Mouse (Mus musculus) cerebellum, adult 11-12 months (tissue): ENCODE data around the gene Ifi27l2b.
"Not testable (repeated sequence)": the region's sequence is repeated elsewhere in the genome, so short reads cannot be mapped to it uniquely, and the experiment has no call there.

Experiments
- DNase-seq: peaks from one replicate; pipeline ENCODE4 v3.0.0; 2022

Gene Ifi27l2b

GRCm38 (mm10) chr12:103457140-103457539 is at the start of gene Ifi27l2b:
Gene Ifi27l2b (minus strand): TSS chr12:103457223.
- DNase-seq, result no peak

DNA sequence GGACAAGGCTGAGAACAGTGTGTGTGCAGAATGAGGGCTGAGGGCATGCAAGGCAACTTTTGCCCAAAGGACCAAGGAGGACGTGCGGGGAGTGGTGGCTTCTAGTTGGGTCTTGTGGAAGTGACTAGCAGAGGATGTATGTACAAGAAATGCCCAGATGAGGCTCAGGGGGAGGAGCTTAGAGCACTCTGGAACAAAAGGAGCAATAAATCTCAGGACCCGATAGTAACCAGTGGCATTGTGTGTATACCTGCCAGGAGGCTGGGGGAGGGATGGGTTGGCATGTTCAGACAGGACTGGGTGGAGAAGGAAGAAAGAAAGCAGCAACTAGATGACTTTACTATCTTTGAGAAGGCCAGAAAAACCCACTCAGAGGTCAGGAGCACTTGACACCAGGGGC is 47.4 kb upstream of the Ifi27l2b start:
- no peak for DNase-seq

- DNase-seq, result no peak
These were observed 46.3 kb upstream of the Ifi27l2b start for GRCm38 (mm10) chr12:103503300-103503699.

DNA sequence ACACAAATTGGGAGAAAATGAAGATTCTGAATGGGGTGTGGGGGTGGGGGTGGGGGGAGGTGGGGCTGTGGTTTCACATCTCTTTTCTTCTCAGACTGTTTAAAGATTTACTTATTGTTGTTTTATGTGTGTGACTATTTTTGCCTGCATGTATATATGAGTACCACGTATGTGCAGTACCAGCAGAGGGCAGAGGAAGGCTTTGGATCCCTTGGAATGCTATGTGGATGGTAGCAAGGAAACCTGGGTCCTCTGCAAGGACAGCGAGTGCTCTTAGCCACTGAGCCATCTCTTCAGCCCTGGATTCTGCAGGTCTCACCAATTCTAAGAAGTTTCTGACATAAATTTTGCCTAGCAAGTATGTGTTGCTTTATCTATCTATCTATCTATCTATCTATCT is 42.2 kb upstream of the Ifi27l2b start:
- no peak for DNase-seq

GRCm38 (mm10) chr12:103498768-103499167 is 41.7 kb upstream of the Ifi27l2b start:
- DNase-seq, result peak; percentile 38

GRCm38 (mm10) chr12:103494486-103494885 is 37.5 kb upstream of the Ifi27l2b start:
- peak; percentile 36 for DNase-seq

DNA sequence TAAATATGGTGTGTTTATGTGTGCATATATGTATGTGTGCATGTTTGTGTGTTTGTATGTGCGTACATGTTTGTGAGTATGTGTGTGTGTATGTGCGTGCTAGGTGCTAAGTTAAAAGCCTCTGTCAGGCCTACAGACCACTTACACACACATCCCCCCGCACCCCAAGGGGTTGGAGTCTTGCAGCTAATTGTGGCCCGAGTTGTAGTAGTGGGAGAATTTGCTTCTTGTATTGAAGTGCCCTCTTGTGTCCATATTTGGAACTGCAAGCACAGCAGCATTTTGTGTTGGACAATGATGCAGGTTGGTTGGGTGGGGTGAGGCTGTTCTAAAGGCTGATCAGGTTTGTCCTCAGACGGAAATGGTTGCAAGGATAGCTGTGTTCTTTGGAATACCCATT is 35.7 kb upstream of the Ifi27l2b start:
- peak; percentile 60 for DNase-seq

- no peak for DNase-seq
These were observed 34.2 kb upstream of the Ifi27l2b start for GRCm38 (mm10) chr12:103491091-103491730.

- DNase-seq, result no peak
These were observed 30.7 kb upstream of the Ifi27l2b start for GRCm38 (mm10) chr12:103487750-103488149.

DNA sequence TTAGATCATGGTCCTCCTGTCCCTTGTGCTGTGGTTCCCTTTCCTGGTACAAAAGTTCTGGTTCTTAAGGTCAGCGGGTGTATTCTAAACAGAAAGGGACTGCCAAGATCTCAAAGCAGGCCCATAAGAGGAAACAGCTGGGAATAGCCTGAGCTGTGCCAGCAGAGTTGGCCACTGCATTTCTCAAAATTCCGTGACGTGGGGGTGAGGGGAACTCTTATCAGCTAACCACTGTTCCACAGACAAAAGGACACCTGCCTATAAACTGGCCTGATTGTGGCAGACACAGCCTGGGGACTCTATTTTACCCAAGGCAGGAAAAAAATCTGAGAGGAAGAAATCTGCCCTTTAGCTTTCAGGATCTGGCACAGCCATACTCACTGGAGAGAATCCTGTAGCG is 30.3 kb upstream of the Ifi27l2b start:
- no peak for DNase-seq

DNA sequence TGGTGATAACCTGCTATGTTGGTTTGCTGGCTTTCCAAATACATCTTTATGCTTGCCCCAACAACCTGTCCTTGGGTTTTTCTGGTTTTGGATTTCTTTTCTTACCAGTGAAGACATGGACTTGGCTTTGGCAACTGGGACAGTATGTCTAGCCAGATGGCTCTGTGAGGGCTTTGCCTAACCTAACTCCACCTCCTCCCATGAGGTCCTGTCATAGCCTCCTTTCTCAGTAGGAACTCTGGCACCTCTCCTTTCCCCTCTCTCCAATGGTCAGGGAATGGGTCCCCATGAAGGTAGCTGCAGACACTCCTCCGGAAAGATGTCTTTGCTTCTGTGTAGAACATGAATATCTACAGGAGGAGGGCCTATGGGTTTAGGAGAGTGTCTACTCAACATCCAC is 29.7 kb upstream of the Ifi27l2b start:
- peak; percentile 81 for DNase-seq

DNA sequence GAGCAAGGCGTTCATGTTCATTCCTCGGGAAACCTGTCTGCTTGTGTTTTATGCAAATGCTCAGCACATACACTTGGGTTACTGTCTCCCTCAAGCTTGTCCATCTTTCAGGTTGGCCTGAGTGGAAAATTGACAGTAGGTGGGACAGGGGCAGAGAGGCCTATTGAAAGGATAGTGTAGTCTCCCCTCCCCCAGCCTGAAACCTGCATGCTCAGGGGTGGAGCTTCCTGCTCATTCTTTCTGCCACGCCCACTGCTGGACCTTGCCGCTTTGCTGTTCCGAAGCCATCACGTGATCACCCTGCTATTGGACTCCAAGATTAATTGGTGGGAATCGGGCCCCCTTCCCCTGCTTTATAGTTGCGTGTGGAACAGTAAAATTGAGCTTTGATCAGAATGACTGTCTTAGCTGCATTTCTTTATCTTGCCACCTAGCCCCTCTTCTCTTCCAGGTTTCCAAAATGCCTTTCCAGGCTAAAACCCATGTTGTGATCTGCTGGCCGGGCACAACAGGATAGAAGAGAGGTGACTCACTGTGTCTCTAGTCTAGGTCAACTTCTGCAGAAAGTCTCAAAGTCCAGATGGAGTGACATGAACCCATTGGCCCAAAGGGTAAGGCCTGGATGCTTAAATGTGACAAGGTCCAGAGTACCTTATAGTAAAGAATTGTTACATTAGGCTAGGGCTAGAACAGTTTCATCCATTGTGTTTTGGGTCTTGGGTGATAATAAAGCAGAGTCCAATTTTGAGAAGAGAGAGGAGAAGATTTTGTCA is 27.4 kb upstream of the Ifi27l2b start:
- DNase-seq, result not testable (repeated sequence)

- DNase-seq, result no peak
These were observed 25.8 kb upstream of the Ifi27l2b start for GRCm38 (mm10) chr12:103482781-103483180.

GRCm38 (mm10) chr12:103481671-103482070 is 24.6 kb upstream of the Ifi27l2b start:
- no peak for DNase-seq

DNA sequence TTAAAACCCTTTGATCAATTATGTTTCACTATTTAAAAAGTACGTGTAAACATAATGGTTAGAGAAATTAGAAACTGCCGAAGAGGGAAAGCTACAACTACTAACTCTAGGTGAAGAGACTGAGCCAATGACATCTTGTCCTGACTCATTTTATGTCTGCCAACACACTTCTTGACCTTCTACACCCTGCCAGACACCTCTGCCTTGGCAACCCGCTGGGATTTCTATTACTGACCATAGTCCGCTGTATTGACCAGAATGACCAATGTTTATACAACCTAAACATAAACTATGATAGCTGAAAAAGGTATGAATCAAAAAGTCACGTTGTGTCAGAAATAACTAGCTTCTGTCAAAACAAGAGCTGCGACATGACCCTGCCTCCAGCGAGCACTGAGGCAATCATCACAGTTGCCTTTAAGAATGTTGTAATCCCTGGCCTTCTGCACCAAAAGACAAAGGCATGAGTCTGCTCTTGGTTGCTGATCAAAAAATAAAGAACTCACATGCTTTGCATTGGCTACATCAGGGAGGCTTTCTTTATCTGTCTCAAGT is 20.5 kb upstream of the Ifi27l2b start:
- no peak for DNase-seq

DNA sequence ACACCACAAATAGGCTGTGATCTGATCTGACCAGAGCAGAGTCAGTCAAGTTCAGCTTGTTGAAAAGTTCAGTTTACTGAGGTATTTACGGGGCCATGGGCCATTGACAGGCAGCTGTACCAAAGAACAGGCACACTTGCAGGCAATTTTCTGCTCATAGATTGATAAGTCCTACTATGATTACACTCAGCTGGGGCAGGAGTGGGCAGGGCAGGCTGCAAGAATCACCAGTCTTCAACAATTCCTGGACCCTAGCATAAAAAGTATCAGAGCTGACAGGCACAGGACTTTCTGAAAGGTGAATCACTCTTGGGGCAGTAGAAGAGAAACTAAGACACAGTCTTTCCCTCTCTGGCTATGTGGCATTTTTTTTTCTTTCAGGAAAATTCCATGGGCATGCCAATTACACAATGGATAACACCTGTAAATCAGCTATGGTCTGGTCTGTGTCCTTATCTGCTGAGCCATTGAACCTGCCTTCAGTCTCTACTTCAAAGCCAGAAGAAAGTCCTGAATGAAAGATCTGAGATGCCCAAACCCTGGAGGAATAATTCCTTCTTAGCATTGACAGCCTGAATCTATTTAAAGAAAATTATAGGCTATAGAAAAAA is 19.9 kb upstream of the Ifi27l2b start:
- no peak for DNase-seq

DNA sequence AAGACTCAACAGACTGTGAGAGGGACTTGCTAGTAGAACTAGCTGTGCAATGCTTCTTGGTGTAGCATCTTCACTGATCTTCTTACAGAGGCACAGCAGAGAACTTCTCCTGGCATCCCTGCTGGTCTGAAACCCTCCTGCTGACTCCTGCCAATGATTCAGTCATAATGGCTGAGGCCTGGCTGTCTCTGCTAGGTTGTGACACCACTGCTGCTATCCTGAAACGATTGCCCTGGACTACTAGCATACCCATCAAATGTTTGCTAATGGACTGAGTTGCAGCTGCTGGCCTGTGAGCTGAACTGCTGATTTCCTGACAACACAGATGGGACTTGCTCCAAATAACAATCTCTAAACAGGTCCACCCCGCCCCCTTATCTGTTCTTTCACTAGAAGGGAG is 17.5 kb upstream of the Ifi27l2b start:
- no peak for DNase-seq

DNA sequence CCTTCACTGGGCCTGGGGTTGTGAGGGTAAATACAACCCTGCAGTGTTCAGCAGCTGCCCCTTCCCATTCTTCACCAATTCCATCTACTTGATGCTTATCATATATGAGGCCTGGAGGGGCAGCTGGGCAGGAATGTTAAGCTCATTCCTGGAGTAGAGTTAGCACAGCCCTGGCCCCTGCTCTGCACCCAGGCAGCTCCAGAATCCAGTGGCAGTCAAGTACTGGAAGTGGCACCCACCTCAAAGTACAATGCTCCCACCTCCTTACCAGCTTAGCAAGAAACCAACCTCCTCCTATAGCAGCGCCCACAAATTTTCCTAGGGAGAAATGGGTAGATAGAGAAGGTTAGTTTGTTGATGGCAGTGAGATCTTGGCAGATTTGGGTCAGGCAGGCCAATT is 296 bp downstream of the Ifi27l2b start:
- not testable (repeated sequence) for DNase-seq

- no peak for DNase-seq
These were observed 3.7 kb downstream of the Ifi27l2b start for GRCm38 (mm10) chr12:103453361-103453760.

DNA sequence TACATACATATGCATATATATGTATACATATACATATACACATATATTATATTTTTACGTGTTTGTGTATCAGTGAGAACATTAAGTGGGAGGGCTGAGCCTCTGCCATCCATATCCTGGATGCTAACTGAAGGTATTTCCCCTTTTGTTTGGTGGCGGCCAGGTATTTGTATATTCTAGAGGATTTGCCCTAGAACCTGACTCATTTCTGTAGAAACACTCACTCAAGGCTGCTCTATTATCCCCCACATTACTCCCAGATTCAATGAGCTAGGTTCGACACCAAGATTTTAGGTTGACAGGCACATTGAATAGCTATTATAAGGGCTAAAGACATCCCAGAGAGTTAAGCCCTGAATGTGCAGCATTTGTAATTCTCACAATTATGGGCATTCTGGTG is 12.0 kb downstream of the Ifi27l2b start:
- DNase-seq, result no peak

DNA sequence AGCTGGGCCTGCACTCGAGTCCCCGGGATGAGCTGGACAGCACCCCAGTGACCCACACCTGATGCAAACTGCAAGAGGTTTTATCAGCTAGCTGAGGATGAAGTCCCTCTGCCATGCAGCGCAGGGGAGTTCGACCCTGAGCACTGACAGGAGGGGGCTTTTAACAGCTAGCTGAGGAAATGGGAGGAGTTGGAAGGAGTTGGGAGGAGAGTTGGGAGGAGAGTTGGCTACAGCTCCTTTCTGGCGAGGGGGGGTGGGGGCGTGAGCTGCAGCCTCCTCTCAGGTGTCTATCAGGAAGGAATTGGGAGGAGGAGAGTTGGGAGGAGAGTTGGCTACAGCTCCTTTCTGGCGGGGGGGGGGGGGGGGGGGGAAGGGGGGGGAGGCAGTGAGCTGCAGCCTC is 12.8 kb downstream of the Ifi27l2b start:
- DNase-seq, result not testable (repeated sequence)

DNA sequence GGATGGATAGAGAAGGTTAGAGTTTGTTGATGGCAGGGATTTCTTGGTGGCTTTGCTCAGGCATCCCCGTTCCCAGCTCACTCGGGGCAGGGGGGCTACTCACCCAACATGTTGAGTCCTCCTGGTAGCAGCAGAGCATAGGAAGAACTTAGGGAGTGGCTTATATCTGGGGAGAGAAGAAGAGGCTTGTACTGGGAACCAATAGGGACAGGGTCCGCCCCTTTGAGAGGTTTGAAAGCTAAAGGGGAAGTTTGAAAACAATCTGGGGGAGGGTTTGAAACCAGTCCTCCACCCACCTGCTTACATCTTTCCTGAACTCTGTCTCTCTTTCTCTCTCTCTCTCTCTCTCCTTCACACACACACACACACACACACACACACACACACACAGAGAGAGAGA is 13.5 kb downstream of the Ifi27l2b start, which contains the start of gene Ifi27l2a:
Gene Ifi27l2a (minus strand): TSS at position 157 of the 400 bp plus-strand sequence.
- no peak for DNase-seq

- DNase-seq, result no peak
These were observed 19.4 kb downstream of the Ifi27l2b start for GRCm38 (mm10) chr12:103437601-103438000.

DNA sequence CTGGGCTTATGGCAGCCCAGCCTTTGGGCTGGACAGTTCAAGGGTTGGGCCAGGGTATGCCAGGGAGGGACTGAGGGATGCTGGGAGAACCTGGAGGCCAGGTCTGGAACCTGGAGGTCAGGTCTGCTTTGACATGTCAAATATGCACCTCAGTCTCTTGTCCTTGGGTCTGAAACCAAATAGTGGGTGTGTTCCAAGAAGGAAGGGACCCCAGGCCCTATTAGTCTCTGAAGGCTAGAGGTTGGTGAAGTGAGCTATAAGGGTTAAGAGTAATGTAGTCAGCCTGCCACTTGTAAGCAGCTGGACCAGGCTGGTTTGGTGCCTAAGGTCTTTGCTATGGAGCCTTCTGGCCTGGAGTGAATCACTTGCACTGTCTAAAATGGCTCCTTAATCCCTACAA is 22.2 kb downstream of the Ifi27l2b start:
- no peak for DNase-seq
